Mouse (Mus musculus) right cerebral cortex, postnatal 10 days (tissue): ENCODE data around the gene Ky.
A peak's percentile ranks its signal among the peaks of the same experiment; 100 is the strongest.

Experiments used
- DNase-seq, 2 experiments: peaks; one replicate each; pipeline ENCODE4 v3.0.0; 2021; ENCODE audit warnings: low spot score in 2 of 2

The Ky gene

DNA sequence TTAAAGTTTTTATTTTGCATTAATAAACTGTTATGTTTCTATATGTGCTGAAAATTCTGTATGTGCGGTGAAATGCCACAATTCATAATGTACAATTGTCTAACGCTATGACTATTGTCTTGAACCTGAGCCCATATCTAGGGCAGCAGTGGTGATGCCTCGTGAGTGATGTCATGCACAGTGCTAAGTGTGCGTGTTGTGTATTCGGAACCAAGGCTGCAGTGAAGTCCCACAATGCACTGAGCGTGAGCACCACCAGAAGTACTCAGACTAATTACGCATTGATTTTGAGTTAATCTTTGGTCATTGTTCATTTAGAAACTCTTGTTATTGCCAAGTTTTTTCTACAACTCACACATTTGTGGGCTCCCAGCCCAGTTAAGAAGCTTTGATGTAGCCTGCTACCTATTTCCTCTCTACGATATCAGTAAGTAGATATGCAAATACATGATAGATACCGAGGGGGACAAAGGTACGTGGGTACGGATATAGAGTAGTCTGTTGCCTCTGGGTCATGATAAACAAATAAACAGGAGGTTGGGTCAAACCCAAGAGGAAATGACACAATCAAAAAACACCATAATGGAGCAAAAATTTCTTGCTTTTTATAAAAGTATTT, 3.4 kb upstream of the Ky start:
- no peak for DNase-seq

DNA sequence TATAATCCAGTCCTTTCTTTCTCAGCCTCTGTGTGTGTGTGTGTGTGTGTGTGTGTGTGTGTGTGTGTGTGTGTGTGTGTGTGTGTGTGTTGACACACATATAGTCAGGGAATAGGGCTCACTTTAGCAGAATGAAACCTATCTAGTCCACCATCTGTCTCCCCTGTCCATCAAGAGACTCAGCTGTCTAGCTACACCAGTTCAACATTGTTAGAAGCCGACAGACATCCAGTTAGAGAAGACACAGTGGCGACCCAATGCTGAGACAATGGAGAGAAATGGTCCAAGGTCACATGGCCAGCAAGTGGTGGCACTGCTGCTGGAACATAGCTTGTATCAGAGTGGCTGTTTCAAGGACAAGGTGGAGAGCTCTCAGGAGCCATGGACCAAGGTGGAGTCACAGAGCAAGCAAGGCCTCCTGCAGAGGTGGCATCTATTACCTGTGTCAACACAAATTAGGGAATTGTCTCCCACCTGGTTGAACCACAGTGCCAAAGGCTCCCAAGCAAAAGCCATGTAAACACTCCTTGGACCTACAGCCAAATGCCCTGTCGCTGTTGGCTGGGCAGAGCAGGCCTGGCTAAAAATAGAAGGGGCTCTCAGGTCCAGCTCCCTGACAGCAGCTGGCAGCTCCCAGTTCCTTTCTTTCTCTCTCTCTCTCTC, 703 bp upstream of the Ky start:
- no peak for DNase-seq

DNA sequence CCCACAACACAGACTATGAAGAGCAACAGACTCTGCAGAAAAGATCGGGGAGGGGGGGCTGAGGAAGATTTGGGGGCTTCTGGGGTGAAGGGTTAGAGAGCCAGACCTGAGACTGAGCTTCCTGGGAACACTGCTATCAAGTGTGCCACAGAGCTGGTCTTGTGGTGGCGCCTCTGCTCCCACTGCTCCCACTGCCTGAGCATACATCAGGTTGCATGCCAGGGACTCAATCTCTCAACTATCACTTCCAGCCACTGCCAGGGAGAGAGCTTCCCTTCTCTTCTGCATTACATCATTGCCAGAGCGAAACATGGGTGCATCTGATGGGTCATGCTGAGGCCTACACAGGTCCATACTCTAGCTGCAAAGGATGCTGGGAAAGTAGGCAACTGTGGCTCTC, 2.8 kb downstream of the Ky start:
- DNase-seq, result no peak

- DNase-seq, result peak; percentile 65 to 80
Observed at GRCm38 (mm10) chr9:102511423-102511822, 5.9 kb downstream of the Ky start.

GRCm38 (mm10) chr9:102513578-102513977, 8.0 kb downstream of the Ky start:
- DNase-seq, result no peak

DNA sequence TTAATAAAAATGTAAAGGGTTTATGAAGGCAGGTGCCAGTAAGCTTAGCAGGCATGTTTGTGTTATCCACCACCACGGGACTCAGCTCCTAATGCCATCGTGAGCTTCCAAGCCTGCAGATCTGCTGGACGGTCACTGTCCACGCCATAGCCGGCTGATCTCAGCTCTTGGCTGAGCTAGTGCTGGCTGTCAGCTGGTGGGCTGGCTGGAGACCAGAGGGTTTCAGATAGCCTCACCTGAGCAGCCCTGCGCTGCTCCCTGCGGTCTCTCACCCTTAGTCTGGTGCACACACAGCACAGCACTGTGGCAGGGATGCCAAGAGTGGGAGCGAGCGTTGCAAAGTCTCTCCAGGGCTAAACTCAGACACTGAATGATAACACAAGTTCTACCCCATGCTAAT, 12.9 kb downstream of the Ky start:
- no peak for DNase-seq

DNA sequence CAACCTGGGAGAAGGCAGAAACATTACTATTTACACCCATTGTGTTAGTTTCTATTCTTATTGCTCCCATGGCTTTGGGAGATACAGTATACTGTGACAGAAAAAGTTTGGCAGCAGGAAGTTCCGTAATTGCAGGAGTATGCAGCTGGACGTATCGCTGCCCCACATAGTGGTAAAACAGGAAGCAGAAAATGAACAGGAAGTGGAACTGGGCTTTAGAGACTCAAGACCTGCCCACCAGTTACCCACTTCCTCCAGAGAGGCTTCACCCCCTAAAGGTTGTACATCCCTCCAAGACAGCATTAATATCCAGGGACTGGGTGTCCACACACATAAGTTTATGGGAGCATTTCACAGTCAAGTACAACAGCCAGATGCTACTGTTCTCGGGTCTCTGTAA, 15.8 kb downstream of the Ky start:
- no peak for DNase-seq

- DNase-seq, result no peak
Observed at GRCm38 (mm10) chr9:102528106-102528505, 22.6 kb downstream of the Ky start.

- no peak for DNase-seq
Observed at GRCm38 (mm10) chr9:102528561-102528960, 23.0 kb downstream of the Ky start.

DNA sequence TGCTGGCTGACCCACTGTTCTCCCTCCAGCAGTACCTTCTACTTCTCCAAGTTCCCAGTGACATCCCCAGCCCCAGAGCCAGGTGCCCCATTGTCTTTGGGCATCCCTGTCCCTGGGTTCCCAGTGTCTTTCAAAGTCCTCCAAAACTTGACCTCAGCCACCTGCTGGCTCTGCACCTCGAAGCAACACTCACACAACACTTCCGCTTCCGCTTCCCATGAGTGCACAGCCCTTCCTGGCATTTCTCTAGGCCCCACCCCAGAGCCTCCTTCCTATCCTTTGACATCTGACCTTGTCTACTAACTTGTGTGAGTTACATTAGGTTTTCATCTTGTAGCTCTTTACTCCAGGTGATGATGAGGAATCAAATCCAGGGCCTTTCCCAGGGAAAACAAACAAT, 23.5 kb downstream of the Ky start:
- no peak for DNase-seq

DNA sequence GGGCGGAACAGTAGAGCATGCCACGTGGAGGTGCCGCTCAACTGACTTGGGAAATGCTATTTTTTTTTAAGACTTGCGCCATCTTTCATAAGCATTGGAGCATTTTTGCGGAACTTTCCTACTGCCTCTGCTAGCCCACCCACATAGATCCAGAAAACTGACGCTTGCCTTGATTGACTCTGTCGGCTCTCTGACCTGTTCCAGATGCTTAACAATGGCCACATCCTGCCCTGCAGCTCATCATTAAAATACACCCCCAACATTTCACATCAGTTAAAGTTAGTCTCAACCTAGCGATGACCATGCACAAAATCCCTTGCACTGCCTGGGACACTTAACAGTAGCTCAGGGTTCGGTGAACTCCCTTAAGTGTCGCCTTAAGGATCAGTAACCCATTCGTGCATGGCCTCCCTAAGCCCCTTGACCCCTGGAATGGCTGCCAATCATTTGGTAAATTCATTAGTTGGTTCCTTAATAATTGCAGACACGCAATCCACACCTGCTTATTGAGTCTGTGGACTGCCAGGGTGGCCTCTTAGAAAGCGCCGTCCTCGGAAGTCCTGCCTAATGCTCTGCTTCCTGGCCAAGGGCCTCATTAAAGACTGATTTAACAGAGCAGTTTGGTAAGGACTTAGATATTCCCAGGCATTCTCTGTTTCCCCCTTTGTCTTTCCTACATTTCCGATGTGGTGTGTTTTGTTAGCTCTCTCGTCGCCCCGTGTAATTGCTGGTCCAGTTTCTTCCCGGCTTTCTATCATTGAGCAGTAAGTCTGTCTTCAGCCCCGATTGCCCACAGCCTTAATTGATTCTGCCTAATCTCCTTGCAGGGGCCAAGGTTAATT, 25.7 kb downstream of the Ky start:
- DNase-seq, result no peak

DNA sequence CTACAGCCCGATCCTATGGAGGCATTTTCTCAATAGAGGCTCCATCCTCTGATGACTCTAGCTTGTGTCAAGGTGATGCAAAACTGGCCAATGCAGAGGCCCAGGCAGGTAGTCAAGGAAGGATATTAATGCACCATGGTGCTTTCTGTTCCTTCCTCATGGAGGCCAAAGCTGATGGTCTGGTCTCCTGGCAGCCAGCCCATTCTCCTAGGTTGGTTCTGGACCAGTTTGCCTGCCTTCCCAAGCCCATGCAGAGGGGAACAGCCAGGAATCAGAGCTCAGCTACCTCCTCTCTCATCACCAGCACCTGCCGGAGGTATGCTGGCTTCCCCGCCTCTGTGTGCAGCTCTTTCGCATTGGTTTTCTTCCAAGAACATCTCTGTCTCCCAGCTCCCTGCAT, 31.4 kb downstream of the Ky start:
- no peak for DNase-seq

DNA sequence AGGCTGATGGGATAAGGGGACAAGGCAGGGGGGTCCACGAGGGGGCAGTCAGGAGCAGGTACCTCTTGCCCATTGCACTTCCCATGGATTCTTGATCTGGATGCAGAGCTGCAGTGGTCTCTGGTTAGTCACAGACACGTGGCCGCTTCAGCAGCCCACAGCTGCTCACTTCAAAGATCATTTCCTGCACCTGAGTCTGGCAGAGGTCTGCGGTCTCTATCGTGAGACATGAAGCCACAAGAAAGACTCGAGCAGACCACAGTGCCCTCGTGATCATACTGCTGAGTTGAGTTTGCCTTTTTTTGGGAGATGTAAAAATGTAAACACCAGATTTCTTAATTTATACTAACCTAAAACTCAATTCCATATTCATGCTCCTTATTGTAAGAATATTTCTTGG, 34.1 kb downstream of the Ky start:
- DNase-seq, result no peak

GRCm38 (mm10) chr9:102541666-102542065, 36.1 kb downstream of the Ky start:
- no peak for DNase-seq

- DNase-seq, result no peak
Observed at GRCm38 (mm10) chr9:102542540-102542939, 37.0 kb downstream of the Ky start.

GRCm38 (mm10) chr9:102543761-102544115, 38.2 kb downstream of the Ky start:
- DNase-seq, result peak in 1 of 2 experiments; percentile 41

GRCm38 (mm10) chr9:102544116-102544772, 38.7 kb downstream of the Ky start:
- peak; percentile 51 to 68 for DNase-seq

DNA sequence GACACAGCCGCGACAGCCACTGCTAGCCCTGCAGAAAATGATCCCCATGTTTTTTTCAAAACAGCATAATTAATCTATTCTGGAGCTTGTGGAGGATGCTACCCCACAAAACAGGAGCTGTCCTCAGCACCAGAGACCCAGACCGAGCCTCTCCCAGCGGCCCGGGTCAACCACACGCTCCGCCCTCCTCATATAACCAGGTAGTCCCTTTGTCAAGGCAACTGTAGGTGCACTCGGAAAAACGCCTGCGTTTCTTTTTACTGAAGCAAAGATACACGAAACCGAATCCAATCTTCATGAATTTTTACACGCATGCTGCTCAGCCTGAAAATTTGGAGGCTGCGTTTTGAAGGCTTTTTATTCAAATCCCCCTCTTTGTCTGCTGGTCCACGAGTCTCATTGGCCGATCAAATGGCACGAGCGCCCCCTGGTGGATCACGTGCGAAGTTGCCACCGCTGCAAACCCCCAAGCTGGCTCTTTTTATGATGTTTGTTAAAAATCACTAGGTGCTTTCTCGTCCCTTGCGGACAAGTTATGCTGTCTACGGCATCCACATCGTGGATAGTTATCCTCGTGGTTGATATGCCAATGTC, 39.3 kb downstream of the Ky start:
- DNase-seq, result peak; percentile 89 to 94

DNA sequence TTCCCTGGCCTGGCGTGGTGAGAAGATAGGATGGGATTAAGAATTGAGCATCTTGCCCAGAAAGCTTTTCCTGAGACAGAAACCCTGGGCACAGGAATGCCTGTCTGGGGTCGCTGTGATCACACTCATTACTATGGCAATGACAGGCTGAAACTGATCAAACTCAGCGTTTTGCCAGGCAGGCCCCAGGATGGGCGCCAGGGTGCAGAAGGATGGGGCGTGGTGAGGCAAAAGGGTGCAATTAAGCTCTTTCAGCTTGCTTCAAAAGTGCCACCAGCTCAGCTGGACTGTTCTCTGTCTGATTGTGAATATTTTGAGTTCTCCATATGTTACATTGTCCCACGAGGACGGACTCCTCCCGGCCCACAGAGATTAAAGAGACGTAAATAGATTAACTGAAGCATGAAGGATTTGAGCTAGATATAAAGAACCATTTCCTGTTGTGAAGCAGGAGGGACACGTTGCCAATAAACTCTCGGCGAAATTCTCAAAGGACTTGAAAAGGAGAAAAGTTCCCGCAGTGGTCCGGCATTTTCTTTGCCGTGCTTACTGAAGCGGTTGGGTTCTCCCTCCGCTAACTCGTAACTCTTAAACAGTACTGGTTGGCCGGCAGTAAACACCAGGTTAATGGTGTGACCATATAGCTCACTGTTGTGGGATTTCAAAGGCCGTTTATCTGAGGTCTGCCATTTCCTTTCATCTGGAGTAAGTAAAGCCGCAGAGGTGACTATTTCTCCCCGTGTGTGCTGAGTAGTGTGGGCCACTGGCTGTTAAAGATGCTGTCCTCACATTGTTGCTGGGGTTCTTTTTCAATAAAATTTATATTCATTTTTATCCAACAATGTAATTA, 40.1 kb downstream of the Ky start:
- peak; percentile 63 to 67 for DNase-seq

GRCm38 (mm10) chr9:102546256-102547027, 40.9 kb downstream of the Ky start:
- DNase-seq, result peak in 1 of 2 experiments; percentile 19
